Mouse (Mus musculus): Measurements from ENCODE around the gene Agbl2. TPM values are rescaled to one million over a fixed set of nuclear protein-coding genes. Genes with fewer than 3 reads are reported as not detected.

Gene Agbl2
- 0.96 and 1.2 TPM in 2 replicates for polyA plus RNA-seq (2014; fragmentation: Nextera tagmentation; extraction: Ambion mirVana)

DNA sequence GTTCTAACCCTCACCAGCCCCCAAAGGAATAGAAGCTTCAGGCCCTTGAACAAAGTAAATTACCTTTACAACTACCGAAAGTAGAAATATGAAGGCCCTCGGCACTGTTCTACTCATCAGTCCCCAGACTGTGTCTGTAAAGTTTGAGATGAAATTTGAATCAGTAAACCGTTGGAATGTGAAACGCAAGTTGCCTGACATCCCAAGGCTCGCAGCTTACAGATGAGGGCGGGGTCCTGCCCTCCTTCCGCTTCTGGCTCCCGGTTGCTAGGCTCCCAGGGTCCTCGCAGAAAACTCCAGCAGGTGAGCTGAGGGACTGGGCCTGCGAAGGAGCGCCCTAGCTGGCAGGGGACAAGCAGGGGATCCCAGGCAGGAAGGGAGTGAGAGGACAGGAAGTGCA, at the start of gene Agbl2:
TSS of gene Agbl2 (plus strand) at position 270 of the 400 bp plus-strand sequence.
- no peaks in the 10 kb centered on the region for H3K9me3 ChIP-seq (ENCODE audit: low read depth, low read length)
- no peak for TF ChIP-seq CTCF (IDR thresholded peaks at IDR 0.05; ENCODE audit: low read depth)
- ATAC-seq (ENCODE audit: insufficient read depth): peak; percentile 81
- peak; percentile 71 for DNase-seq
- no peaks in the 10 kb centered on the region for H3K27me3 ChIP-seq (ENCODE audit: insufficient read depth, low read length)
- no peak within 1 kb of the TSS for H3K27ac ChIP-seq (ENCODE audit: low read depth)
- peak within 1 kb of the TSS; percentile 86 for H3K4me2 ChIP-seq
- 2% methylated on average over 11 of the region's 11 CpGs for WGBS
- peaks cover 38% of the 10 kb centered on the region for H3K36me3 ChIP-seq (ENCODE audit: insufficient read depth)
- H3K4me1 ChIP-seq (ENCODE audit: insufficient read depth): no peaks in the 10 kb centered on the region
- peak within 1 kb of the TSS; percentile 41 for H3K9ac ChIP-seq
- peak within 1 kb of the TSS; percentile 33 for H3K4me3 ChIP-seq (ENCODE audit: low read depth, low read length)

DNA sequence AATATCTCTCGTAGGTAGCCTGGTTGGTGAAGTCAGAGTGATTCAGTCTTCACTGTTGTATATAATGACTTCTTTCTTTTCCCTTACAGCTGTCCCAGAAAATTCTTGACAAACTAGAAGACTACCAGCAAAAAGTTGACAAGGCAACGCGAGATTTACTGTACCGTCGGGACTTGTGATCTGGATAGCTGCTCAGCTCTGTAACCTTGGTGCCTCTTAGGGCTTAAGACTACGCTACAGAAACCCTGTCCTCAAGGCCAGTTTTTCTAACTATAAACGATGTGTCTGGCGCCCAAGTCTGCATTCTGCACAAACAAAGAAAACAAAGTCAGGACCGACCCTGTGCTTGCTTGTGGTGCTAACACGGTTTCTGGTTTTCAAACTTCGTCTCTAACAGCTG, 47.2 kb upstream of the Agbl2 start:
- no peak overlapping the region for H3K9ac ChIP-seq
- ATAC-seq (ENCODE audit: insufficient read depth) (no peak), DNase-seq (no peak)
- H3K4me3 ChIP-seq (ENCODE audit: low read depth, low read length): no peak overlapping the region
- H3K36me3 ChIP-seq (ENCODE audit: insufficient read depth): peaks cover 75% of the 10 kb centered on the region
- TF ChIP-seq CTCF (IDR thresholded peaks at IDR 0.05; ENCODE audit: low read depth): no peak
- no peak overlapping the region for H3K4me2 ChIP-seq
- 91% methylated on average over 11 of the region's 11 CpGs for WGBS
- no peaks in the 10 kb centered on the region for H3K4me1 ChIP-seq (ENCODE audit: insufficient read depth)
- H3K9me3 ChIP-seq (ENCODE audit: low read depth, low read length): no peaks in the 10 kb centered on the region
- no peak overlapping the region for H3K27ac ChIP-seq (ENCODE audit: low read depth)
- H3K27me3 ChIP-seq (ENCODE audit: insufficient read depth, low read length): no peaks in the 10 kb centered on the region

- ATAC-seq (ENCODE audit: insufficient read depth): no peak
- Histone ChIP-seq H3K4me2 (no peak overlapping the region), H3K27ac (ENCODE audit: low read depth) (no peak overlapping the region), H3K4me1 (ENCODE audit: insufficient read depth) (no peaks in the 10 kb centered on the region), H3K9me3 (ENCODE audit: low read depth, low read length) (no peaks in the 10 kb centered on the region), H3K27me3 (ENCODE audit: insufficient read depth, low read length) (no peaks in the 10 kb centered on the region), H3K4me3 (ENCODE audit: low read depth, low read length) (no peak overlapping the region), H3K9ac (no peak overlapping the region), H3K36me3 (ENCODE audit: insufficient read depth) (peaks cover 40% of the 10 kb centered on the region)
- 86% methylated on average over 3 of the region's 3 CpGs for WGBS
- no peak for TF ChIP-seq CTCF (IDR thresholded peaks at IDR 0.05; ENCODE audit: low read depth)
- DNase-seq: no peak
Observed at GRCm38 (mm10) chr2:90738801-90739200, 43.7 kb upstream of the Agbl2 start.

DNA sequence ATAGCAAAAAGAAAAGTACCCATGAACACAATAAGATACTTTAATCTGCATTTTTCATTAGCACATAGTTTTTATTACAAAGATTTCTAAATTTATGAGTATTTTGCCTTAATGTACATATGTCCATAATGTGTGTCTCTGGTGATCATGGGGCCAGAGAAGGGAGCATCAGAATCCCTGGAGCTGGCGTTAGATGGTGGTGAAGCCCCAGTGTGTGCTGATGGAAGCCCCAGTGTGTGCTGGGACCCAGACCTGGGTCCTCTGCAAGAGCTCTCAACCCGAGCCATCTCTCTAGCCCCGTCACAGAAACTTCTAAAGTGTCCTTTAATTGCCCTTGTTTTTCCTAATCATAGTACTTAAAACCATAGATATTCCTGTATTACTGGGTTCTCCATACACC, 43.2 kb upstream of the Agbl2 start:
- no peaks in the 10 kb centered on the region for H3K4me1 ChIP-seq (ENCODE audit: insufficient read depth)
- WGBS: 87% methylated on average over 3 of the region's 3 CpGs
- H3K9me3 ChIP-seq (ENCODE audit: low read depth, low read length): no peaks in the 10 kb centered on the region
- H3K27me3 ChIP-seq (ENCODE audit: insufficient read depth, low read length): no peaks in the 10 kb centered on the region
- H3K27ac ChIP-seq (ENCODE audit: low read depth): no peak overlapping the region
- DNase-seq (no peak), ATAC-seq (ENCODE audit: insufficient read depth) (no peak)
- no peak for TF ChIP-seq CTCF (IDR thresholded peaks at IDR 0.05; ENCODE audit: low read depth)
- peaks cover 35% of the 10 kb centered on the region for H3K36me3 ChIP-seq (ENCODE audit: insufficient read depth)
- no peak overlapping the region for H3K4me3 ChIP-seq (ENCODE audit: low read depth, low read length)
- H3K4me2 ChIP-seq: no peak overlapping the region
- H3K9ac ChIP-seq: no peak overlapping the region

- Histone ChIP-seq H3K4me2 (no peak overlapping the region), H3K27me3 (ENCODE audit: insufficient read depth, low read length) (no peaks in the 10 kb centered on the region), H3K9me3 (ENCODE audit: low read depth, low read length) (no peaks in the 10 kb centered on the region), H3K4me3 (ENCODE audit: low read depth, low read length) (no peak overlapping the region), H3K27ac (ENCODE audit: low read depth) (no peak overlapping the region), H3K36me3 (ENCODE audit: insufficient read depth) (peaks cover 29% of the 10 kb centered on the region), H3K4me1 (ENCODE audit: insufficient read depth) (no peaks in the 10 kb centered on the region), H3K9ac (no peak overlapping the region)
- WGBS: 84% methylated on average over 5 of the region's 5 CpGs
- ATAC-seq (ENCODE audit: insufficient read depth) (no peak), DNase-seq (no peak)
- no peak for TF ChIP-seq CTCF (IDR thresholded peaks at IDR 0.05; ENCODE audit: low read depth)
Observed at GRCm38 (mm10) chr2:90739921-90740320, 42.6 kb upstream of the Agbl2 start.

- peak; percentile 0; the same call in 1 of the 2 replicates for ATAC-seq (ENCODE audit: insufficient read depth)
- peak overlapping the region; percentile 96 for H3K27ac ChIP-seq (ENCODE audit: low read depth)
- WGBS: 55% methylated on average over 12 of the region's 12 CpGs
- H3K9ac ChIP-seq: peak overlapping the region; percentile 47
- peak; percentile 3 for DNase-seq
- peak overlapping the region; percentile 67 for H3K4me2 ChIP-seq
- H3K36me3 ChIP-seq (ENCODE audit: insufficient read depth): peaks cover 14% of the 10 kb centered on the region
- TF ChIP-seq CTCF (IDR thresholded peaks at IDR 0.05; ENCODE audit: low read depth): no peak
- H3K9me3 ChIP-seq (ENCODE audit: low read depth, low read length): no peaks in the 10 kb centered on the region
- peaks cover 8% of the 10 kb centered on the region; the same call in 1 of the 2 replicates for H3K4me1 ChIP-seq (ENCODE audit: insufficient read depth)
- no peaks in the 10 kb centered on the region for H3K27me3 ChIP-seq (ENCODE audit: insufficient read depth, low read length)
- peak overlapping the region; percentile 94 for H3K4me3 ChIP-seq (ENCODE audit: low read depth, low read length)
Observed at GRCm38 (mm10) chr2:90744285-90745052, 38.1 kb upstream of the Agbl2 start.

- peaks cover 8% of the 10 kb centered on the region; the same call in 1 of the 2 replicates for H3K4me1 ChIP-seq (ENCODE audit: insufficient read depth)
- H3K27ac ChIP-seq (ENCODE audit: low read depth): peak within 1 kb of the TSS; percentile 97
- H3K36me3 ChIP-seq (ENCODE audit: insufficient read depth): peaks cover 14% of the 10 kb centered on the region
- DNase-seq (peak; percentile 100), ATAC-seq (ENCODE audit: insufficient read depth) (peak; percentile 100)
- H3K9me3 ChIP-seq (ENCODE audit: low read depth, low read length): no peaks in the 10 kb centered on the region
- peak within 1 kb of the TSS; percentile 98 for H3K9ac ChIP-seq
- peak within 1 kb of the TSS; percentile 91 for H3K4me2 ChIP-seq
- under 1% methylated on average over 44 of the region's 44 CpGs for WGBS
- H3K4me3 ChIP-seq (ENCODE audit: low read depth, low read length): peak within 1 kb of the TSS; percentile 94
- no peaks in the 10 kb centered on the region for H3K27me3 ChIP-seq (ENCODE audit: insufficient read depth, low read length)
- peak; percentile 27 for TF ChIP-seq CTCF (IDR thresholded peaks at IDR 0.05; ENCODE audit: low read depth)
Observed at GRCm38 (mm10) chr2:90745053-90745678, 37.4 kb upstream of the Agbl2 start, which contains the start of gene Fnbp4. Fnbp4 (plus strand) TSS chr2:90745370.

Data from lung, embryonic 14.5 days (tissue).